Comparison of ENCODE assay signal across 17 mouse cellular contexts in genomic region chr17:78163724-78164236, GRCm38 (mm10). TPM values are rescaled to one million over a fixed set of nuclear protein-coding genes. Genes with fewer than 3 reads are reported as not detected.
DNase-seq lines count a peak whose midpoint lies in the region; ATAC-seq and TF ChIP-seq lines count a peak whose summit lies in the region.
"Had no signal": no experiment of that assay in that cellular context is flagged by ENCODE, and none has a peak within 500 bp of the region (broad histone marks: within the 10 kb centered on the region; RNA-seq: fewer than 3 reads in every experiment).

No protein-coding gene starts in this region.

- H3K9me3 ChIP-seq in liver, embryonic 12.5 days (replicated peaks), result no peaks in the 10 kb centered on the region
- H3K9me3 ChIP-seq in liver, postnatal 0 days (ENCODE audit: low read length), result no peaks in the 10 kb centered on the region
- no peaks in the 10 kb centered on the region for H3K9me3 ChIP-seq in G1E (replicated peaks)
- H3K9me3 ChIP-seq in hindbrain, embryonic 14.5 days (ENCODE audit: control insufficient read depth, low read length), result no peaks in the 10 kb centered on the region
- H3K9me3 ChIP-seq: embryonic facial prominence, embryonic 12.5 days; forebrain, embryonic 12.5 days; heart, embryonic 13.5 days; hindbrain, embryonic 13.5 days; intestine, embryonic 15.5 days had no signal

- H3K9ac ChIP-seq in liver, embryonic 12.5 days, result no peak overlapping the region
- H3K9ac ChIP-seq in liver, postnatal 0 days (replicated peaks), result no peak overlapping the region
- no peak overlapping the region for H3K9ac ChIP-seq in hindbrain, embryonic 14.5 days
- H3K9ac ChIP-seq: embryonic facial prominence, embryonic 12.5 days; forebrain, embryonic 12.5 days; forebrain, postnatal 0 days; heart, embryonic 13.5 days; hindbrain, embryonic 13.5 days; intestine, embryonic 15.5 days had no signal

- H3K27me3 ChIP-seq in liver, embryonic 12.5 days (replicated peaks), result no peaks in the 10 kb centered on the region
- H3K27me3 ChIP-seq in liver, postnatal 0 days (ENCODE audit: insufficient read depth, low read length), result no peaks in the 10 kb centered on the region
- 0 out of 2 replicates have a peak, but pooled peaks cover 2% of the 10 kb centered on the region for H3K27me3 ChIP-seq in G1E (ENCODE audit: insufficient read depth, low read length)
- no peaks in the 10 kb centered on the region for H3K27me3 ChIP-seq in hindbrain, embryonic 14.5 days (ENCODE audit: control insufficient read depth, insufficient read depth, low read length)
- H3K27me3 ChIP-seq: embryonic facial prominence, embryonic 12.5 days; forebrain, embryonic 12.5 days; heart, embryonic 13.5 days; hindbrain, embryonic 13.5 days; intestine, embryonic 15.5 days had no signal

- no peak for TF ChIP-seq CTCF in liver, postnatal 0 days (IDR thresholded peaks at IDR 0.05; ENCODE audit: low read depth)
- TF ChIP-seq CTCF in G1E (IDR thresholded peaks at IDR 0.05; ENCODE audit: low read depth, low read length), result no peak

- no peak for ATAC-seq in liver, embryonic 12.5 days
- no peak for ATAC-seq in liver, postnatal 0 days
- ATAC-seq in G1E (ENCODE audit: extremely low read depth, insufficient number of reproducible peaks, low FRiP score, poor library complexity, severe bottlenecking), result peak; percentile 67
- ATAC-seq in common myeloid progenitor, adult 5-6 weeks (replicated peaks; ENCODE audit: low read depth, poor library complexity, severe bottlenecking), result peak; percentile 59
- ATAC-seq in megakaryocyte progenitor cell, adult 5-6 weeks (replicated peaks; ENCODE audit: poor library complexity), result peak; percentile 51
- ATAC-seq in hindbrain, embryonic 14.5 days (ENCODE audit: low FRiP score), result no peak

- no peak overlapping the region for H3K4me3 ChIP-seq in liver, embryonic 12.5 days
- no peak overlapping the region for H3K4me3 ChIP-seq in liver, postnatal 0 days (ENCODE audit: low read depth, low read length)
- H3K4me3 ChIP-seq in G1E (ENCODE audit: low read depth, low read length), result no peak overlapping the region; the same call in 1 of the 2 replicates
- H3K4me3 ChIP-seq in hindbrain, embryonic 14.5 days (replicated peaks; ENCODE audit: low read length), result no peak overlapping the region
- H3K4me3 ChIP-seq: embryonic facial prominence, embryonic 12.5 days; forebrain, embryonic 12.5 days; gastrocnemius, adult 2 months; heart, embryonic 13.5 days; hindbrain, embryonic 13.5 days; intestine, embryonic 15.5 days had no signal

- WGBS in liver, embryonic 12.5 days (ENCODE audit: insufficient replicate concordance), result 37% methylated on average over 10 of the region's 10 CpGs
- WGBS in liver, postnatal 0 days (ENCODE audit: insufficient replicate concordance), result 42% methylated on average over 10 of the region's 10 CpGs
- 86% methylated on average over 10 of the region's 10 CpGs for WGBS in hindbrain, embryonic 14.5 days

- no peak for DNase-seq in liver, postnatal 0 days
- no peak for DNase-seq in G1E (ENCODE audit: low spot score)
- no peak for DNase-seq in left cerebral cortex, adult 8-10 months (ENCODE audit: low spot score in 2 of 2)
- DNase-seq in hindbrain, embryonic 14.5 days (ENCODE audit: low spot score), result no peak
- DNase-seq in cerebellum, adult 9-11 months, result no peak
- DNase-seq: gastrocnemius, postnatal 25 days; heart, adult 11 months had no signal

- H3K4me1 ChIP-seq in liver, embryonic 12.5 days, result no peaks in the 10 kb centered on the region
- H3K4me1 ChIP-seq in liver, postnatal 0 days (ENCODE audit: insufficient read depth), result no peaks in the 10 kb centered on the region
- peaks cover 13% of the 10 kb centered on the region for H3K4me1 ChIP-seq in G1E (ENCODE audit: insufficient read depth, low read depth, low read length)
- no peaks in the 10 kb centered on the region for H3K4me1 ChIP-seq in hindbrain, embryonic 14.5 days (replicated peaks; ENCODE audit: control insufficient read depth, insufficient read depth, low read length)
- H3K4me1 ChIP-seq: embryonic facial prominence, embryonic 12.5 days; forebrain, embryonic 12.5 days; hindbrain, embryonic 13.5 days; intestine, embryonic 15.5 days had no signal

- H3K27ac ChIP-seq in liver, embryonic 12.5 days, result no peak overlapping the region
- no peak overlapping the region for H3K27ac ChIP-seq in liver, postnatal 0 days (ENCODE audit: low read depth)
- H3K27ac ChIP-seq in hindbrain, embryonic 14.5 days, result no peak overlapping the region
- H3K27ac ChIP-seq: embryonic facial prominence, embryonic 12.5 days; forebrain, embryonic 12.5 days; gastrocnemius, adult 2 months; heart, embryonic 13.5 days; hindbrain, embryonic 13.5 days; intestine, embryonic 15.5 days had no signal

- H3K4me2 ChIP-seq in liver, embryonic 12.5 days, result 0 out of 2 replicates have a peak overlapping the region, but pooled peaks have one; percentile 1
- no peak overlapping the region for H3K4me2 ChIP-seq in liver, postnatal 0 days (ENCODE audit: low read depth, low read length)
- no peak overlapping the region for H3K4me2 ChIP-seq in hindbrain, embryonic 14.5 days (replicated peaks)
- H3K4me2 ChIP-seq: embryonic facial prominence, embryonic 12.5 days; forebrain, embryonic 12.5 days; heart, embryonic 13.5 days; hindbrain, embryonic 13.5 days; intestine, embryonic 15.5 days had no signal

- H3K36me3 ChIP-seq in liver, embryonic 12.5 days, result no peaks in the 10 kb centered on the region
- H3K36me3 ChIP-seq in liver, postnatal 0 days (replicated peaks; ENCODE audit: insufficient read depth, low read length), result no peaks in the 10 kb centered on the region
- no peaks in the 10 kb centered on the region for H3K36me3 ChIP-seq in G1E (replicated peaks)
- H3K36me3 ChIP-seq in hindbrain, embryonic 14.5 days (replicated peaks; ENCODE audit: control insufficient read depth, insufficient read depth), result no peaks in the 10 kb centered on the region
- H3K36me3 ChIP-seq: embryonic facial prominence, embryonic 12.5 days; forebrain, embryonic 12.5 days; heart, embryonic 13.5 days; hindbrain, embryonic 13.5 days; intestine, embryonic 15.5 days had no signal

- TF ChIP-seq EP300 in liver, postnatal 0 days (IDR thresholded peaks at IDR 0.05; ENCODE audit: low read depth), result no peak

RNA-seq across cellular contexts. Expression of gene Crim1, which starts 36.3 kb away (rescaled TPM):
- polyA plus RNA-seq in liver, embryonic 12.5 days (2016; fragmentation: Nextera tagmentation; extraction: Ambion mirVana), result 1.5 and 2.1 TPM in 2 replicates
- 0.86 and 0.92 TPM in 2 replicates for polyA plus RNA-seq in liver, postnatal 0 days (2015; fragmentation: Nextera tagmentation; extraction: Ambion mirVana)
- total RNA-seq in G1E (2014; fragmentation: Nextera tagmentation), result 21.7 and 21.9 TPM in 2 replicates
- 19.9 and 20.3 TPM in 2 replicates for total RNA-seq in G1E (2017)
- polyA plus RNA-seq in G1E (2012), result 32.7 and 37.8 TPM in 2 replicates
- 4.1 and 8.6 TPM in 2 replicates for total RNA-seq in common myeloid progenitor, adult 5-6 weeks (2017)
- total RNA-seq in megakaryocyte progenitor cell, adult 5-6 weeks (2015), result 1.2 and 2.1 TPM in 2 replicates
- total RNA-seq in megakaryocyte progenitor cell, adult 5-6 weeks (2017), result 0.79 and 1.3 TPM in 2 replicates
- 10 to 100 TPM; 84.5 to 97.9 (median 87.0) TPM for total RNA-seq in left cerebral cortex, adult 8-10 months (2022)
- polyA plus RNA-seq in hindbrain, embryonic 14.5 days (2014; fragmentation: Nextera tagmentation; extraction: Ambion mirVana), result 17.2 and 18.7 TPM in 2 replicates

Comparison
In these comparisons a context has a peak if more than half of its experiments do, and no peak if none do; other contexts are left out.
1. ATAC-seq: peak in G1E (single experiment), common myeloid progenitor, adult 5-6 weeks (single experiment) and megakaryocyte progenitor cell, adult 5-6 weeks (single experiment); none in liver, embryonic 12.5 days (single experiment), liver, postnatal 0 days (single experiment) and hindbrain, embryonic 14.5 days (single experiment).